Mouse (Mus musculus) T-helper 2 cell (primary cell): ENCODE results near the gene Ppp1r12a.

ENCODE experiments used
- in situ Hi-C: fragments of 300-600 bp; cut with MboI, MseI; formaldehyde crosslinking; loops from one replicate; pipeline ENCODE4 v1.15.1; 2025; ENCODE audit warnings: high pct_unique_total_duplicates

The Ppp1r12a gene

GRCm38 (mm10) chr10:108161261-108162256, at the start of gene Ppp1r12a:
Ppp1r12a (plus strand) TSS chr10:108162193.
- in situ Hi-C loops, result no loop called here

GRCm38 (mm10) chr10:108113361-108114237, 48.4 kb upstream of the Ppp1r12a start:
- in situ Hi-C loops, result no loop called here

GRCm38 (mm10) chr10:108118200-108119163, 43.5 kb upstream of the Ppp1r12a start:
- in situ Hi-C loops, result no loop called here

- in situ Hi-C loops, result no loop called here
Observed at GRCm38 (mm10) chr10:108119416-108119815, 42.6 kb upstream of the Ppp1r12a start.

- in situ Hi-C loops, result no loop called here
Observed at GRCm38 (mm10) chr10:108124934-108125599, 36.9 kb upstream of the Ppp1r12a start.

GRCm38 (mm10) chr10:108129167-108129566, 32.8 kb upstream of the Ppp1r12a start:
- in situ Hi-C loops, result no loop called here

GRCm38 (mm10) chr10:108131858-108132257, 30.1 kb upstream of the Ppp1r12a start:
- in situ Hi-C loops, result no loop called here

GRCm38 (mm10) chr10:108133253-108133652, 28.7 kb upstream of the Ppp1r12a start:
- in situ Hi-C loops, result no loop called here

GRCm38 (mm10) chr10:108133745-108134144, 28.2 kb upstream of the Ppp1r12a start:
- in situ Hi-C loops, result no loop called here

- in situ Hi-C loops, result no loop called here
Observed at GRCm38 (mm10) chr10:108138347-108138746, 23.6 kb upstream of the Ppp1r12a start.

- in situ Hi-C loops, result no loop called here
Observed at GRCm38 (mm10) chr10:108139788-108140187, 22.2 kb upstream of the Ppp1r12a start.

GRCm38 (mm10) chr10:108140742-108141141, 21.3 kb upstream of the Ppp1r12a start:
- in situ Hi-C loops, result no loop called here

- in situ Hi-C loops, result no loop called here
Observed at GRCm38 (mm10) chr10:108143991-108144525, 17.9 kb upstream of the Ppp1r12a start.

- in situ Hi-C loops, result no loop called here
Observed at GRCm38 (mm10) chr10:108145701-108146100, 16.3 kb upstream of the Ppp1r12a start.

GRCm38 (mm10) chr10:108147031-108147430, 15.0 kb upstream of the Ppp1r12a start:
- in situ Hi-C loops, result no loop called here

- in situ Hi-C loops, result no loop called here
Observed at GRCm38 (mm10) chr10:108153301-108153700, 8.7 kb upstream of the Ppp1r12a start.

- in situ Hi-C loops, result no loop called here
Observed at GRCm38 (mm10) chr10:108155042-108155686, 6.8 kb upstream of the Ppp1r12a start.

GRCm38 (mm10) chr10:108155687-108156067, 6.3 kb upstream of the Ppp1r12a start:
- in situ Hi-C loops, result no loop called here

GRCm38 (mm10) chr10:108156128-108156527, 5.9 kb upstream of the Ppp1r12a start:
- in situ Hi-C loops, result no loop called here

- in situ Hi-C loops, result no loop called here
Observed at GRCm38 (mm10) chr10:108159002-108159401, 3.0 kb upstream of the Ppp1r12a start.
